Mouse (Mus musculus): ENCODE data around the gene Rasal3. TPM values are rescaled to one million over a fixed set of nuclear protein-coding genes. Genes with fewer than 3 reads are reported as not detected.

The Rasal3 gene
- 5.6 and 9.7 TPM in 2 replicates for polyA plus RNA-seq (2012; rRNA removed)

GRCm38 (mm10) chr17:32403417-32403816, at the start of gene Rasal3:
Rasal3 (minus strand) TSS chr17:32403583.

DNA sequence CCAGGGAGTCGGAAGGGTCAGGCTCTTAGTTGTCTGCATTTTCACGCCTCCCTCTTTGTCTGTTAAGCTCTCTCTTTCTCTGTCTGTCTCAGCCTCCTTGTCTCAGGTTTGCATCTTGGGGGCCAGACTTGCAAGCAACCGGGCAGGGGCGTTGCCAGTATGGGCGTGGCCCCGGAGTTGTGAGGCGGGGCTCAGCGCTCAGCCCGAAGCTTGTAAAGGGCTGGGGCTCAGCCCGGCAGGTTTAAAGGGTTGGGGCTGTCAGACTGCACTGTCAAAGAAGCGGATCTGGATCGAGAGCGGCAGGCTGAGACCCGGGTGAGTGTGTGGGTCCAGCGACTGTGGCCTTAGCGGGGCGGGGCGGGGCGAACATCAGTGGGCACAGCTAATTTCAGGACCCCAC, 49.1 kb upstream of the Rasal3 start, which contains the start of gene Cyp4f39:
Gene Cyp4f39 (plus strand): TSS at position 242 of the 400 bp plus-strand sequence.

DNA sequence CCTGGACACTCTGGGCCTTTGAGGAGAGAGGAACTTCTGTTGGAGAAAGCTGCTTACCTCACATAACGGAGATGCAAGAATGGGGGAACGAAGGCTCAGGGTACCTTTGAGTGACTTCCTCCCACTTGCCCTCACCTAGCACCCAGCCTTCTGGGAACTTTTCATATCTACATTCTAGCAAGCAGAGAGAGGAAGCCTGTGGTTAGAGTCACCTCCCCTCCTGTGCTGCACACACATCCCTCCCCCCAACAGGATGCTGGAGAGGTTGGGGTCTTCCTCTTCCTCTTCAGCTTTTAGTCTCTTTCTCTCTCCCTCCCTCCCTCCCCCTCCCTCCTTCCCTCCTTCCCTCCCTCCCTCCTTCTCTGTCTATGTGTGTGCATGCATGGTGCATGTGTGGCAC, 20.7 kb upstream of the Rasal3 start, which contains the start of gene Pglyrp2:
Gene Pglyrp2 (minus strand): TSS at position 134 of the 400 bp plus-strand sequence.

DNA sequence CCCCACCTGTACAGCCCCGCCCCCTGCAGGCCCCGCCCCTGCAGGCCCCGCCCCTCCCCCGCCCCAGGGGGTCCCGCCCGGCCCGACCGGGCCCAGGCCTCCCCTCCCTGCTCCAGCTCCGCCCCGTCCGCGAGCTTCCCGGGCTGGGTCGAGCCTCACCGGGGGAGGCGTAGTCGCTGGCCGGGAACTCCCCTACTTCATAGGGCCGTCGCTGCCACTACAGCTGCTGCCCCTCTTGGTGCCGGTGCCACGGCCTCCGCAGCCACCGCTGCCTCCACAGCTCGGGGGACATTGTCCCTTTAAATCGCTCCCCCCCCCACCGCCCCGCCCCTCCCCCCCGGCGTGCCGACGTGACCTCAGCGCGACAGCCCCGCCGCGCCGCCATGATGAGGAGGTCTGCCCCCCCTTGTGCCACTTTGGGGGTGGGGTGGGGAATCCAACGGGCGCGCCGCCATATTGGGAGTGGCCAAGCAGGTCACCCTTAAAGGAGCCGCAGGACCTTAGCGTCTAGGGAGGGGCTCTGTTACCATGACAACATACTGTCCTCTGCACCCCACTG, 14.2 kb downstream of the Rasal3 start, which contains the start of gene Wiz:
Gene Wiz (minus strand): TSS at position 339 of the 559 bp plus-strand sequence.

DNA sequence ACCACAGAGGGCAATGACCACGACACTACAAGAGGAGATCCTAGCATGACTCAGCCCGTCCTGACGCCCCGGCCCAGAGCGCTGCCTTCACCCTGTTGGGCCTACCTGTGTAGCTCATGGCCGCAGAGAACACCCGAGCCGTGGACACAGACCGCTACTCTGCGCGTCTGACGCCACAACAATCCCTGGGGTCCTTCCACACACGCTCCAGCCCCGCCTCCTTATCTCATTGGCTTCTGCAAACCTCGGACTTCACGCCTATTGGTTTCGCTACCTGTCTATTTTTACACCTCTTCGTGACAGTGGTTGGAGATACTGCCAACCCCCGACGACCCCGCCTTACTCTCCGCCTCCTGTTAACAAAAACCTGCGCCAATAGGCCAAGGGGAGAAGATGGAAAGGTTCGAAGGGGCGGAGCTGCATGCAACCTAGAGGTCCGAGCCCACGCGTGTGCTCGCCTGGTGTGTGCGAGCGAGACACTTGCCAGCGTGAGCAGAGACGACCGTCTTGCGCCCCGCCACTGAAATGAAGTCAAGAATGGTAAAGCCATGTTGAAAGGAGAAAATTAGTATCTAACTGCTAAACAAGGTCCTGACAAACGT, 52.9 kb downstream of the Rasal3 start, which contains the start of gene Akap8l:
Gene Akap8l (minus strand): TSS at position 226 of the 602 bp plus-strand sequence.

Other genes with a start within 250 kb of the Rasal3 start
- gene Notch3, start 236.7 kb downstream of the Rasal3 start, polyA plus RNA-seq (2012; rRNA removed) = 12.8 and 20.5 TPM in 2 replicates
- 0.63 and 1.1 TPM in 2 replicates for gene Ephx3, start 214.0 kb downstream of the Rasal3 start, polyA plus RNA-seq (2012; rRNA removed)
- gene Brd4, start 118.9 kb downstream of the Rasal3 start, polyA plus RNA-seq (2012; rRNA removed) = 32.5 and 45.1 TPM in 2 replicates
- gene Akap8, start 82.3 kb downstream of the Rasal3 start, polyA plus RNA-seq (2012; rRNA removed) = 51.7 and 61.4 TPM in 2 replicates
- 103 and 116 TPM in 2 replicates for gene Akap8l, start 53.0 kb downstream of the Rasal3 start, polyA plus RNA-seq (2012; rRNA removed)
- gene Wiz, start 14.1 kb downstream of the Rasal3 start, polyA plus RNA-seq (2012; rRNA removed) = 31.7 and 37.9 TPM in 2 replicates
- 2.3 TPM in 2 replicates for gene Pglyrp2, start 20.6 kb upstream of the Rasal3 start, polyA plus RNA-seq (2012; rRNA removed)
- gene Cyp4f39, start 49.1 kb upstream of the Rasal3 start, polyA plus RNA-seq (2012; rRNA removed) = 0.44 and 0.59 TPM in 2 replicates
- 6.0 and 7.2 TPM in 2 replicates for gene Cyp4f17, start 102.5 kb upstream of the Rasal3 start, polyA plus RNA-seq (2012; rRNA removed)
- 55.5 and 66.4 TPM in 2 replicates for gene Cyp4f16, start 133.0 kb upstream of the Rasal3 start, polyA plus RNA-seq (2012; rRNA removed)
- gene Cyp4f37, start 217.7 kb upstream of the Rasal3 start, polyA plus RNA-seq (2012; rRNA removed) = not detected in 2 replicates